Mouse (Mus musculus) testis, postnatal 10 days (tissue): Measurements from ENCODE around the gene Rpl31.

ENCODE experiments used
- DNase-seq: peaks from one replicate; pipeline ENCODE4 v3.0.0; 2021; ENCODE audit warnings: low spot score

Rpl31 gene

GRCm38 (mm10) chr1:39399228-39399627 is 31.6 kb downstream of the Rpl31 start:
- no peak for DNase-seq

GRCm38 (mm10) chr1:39400173-39400572 is 32.5 kb downstream of the Rpl31 start:
- no peak for DNase-seq

- DNase-seq = no peak
Measured at GRCm38 (mm10) chr1:39407108-39407507, 39.5 kb downstream of the Rpl31 start.

- no peak for DNase-seq
Measured at GRCm38 (mm10) chr1:39408123-39408522, 40.5 kb downstream of the Rpl31 start.

DNA sequence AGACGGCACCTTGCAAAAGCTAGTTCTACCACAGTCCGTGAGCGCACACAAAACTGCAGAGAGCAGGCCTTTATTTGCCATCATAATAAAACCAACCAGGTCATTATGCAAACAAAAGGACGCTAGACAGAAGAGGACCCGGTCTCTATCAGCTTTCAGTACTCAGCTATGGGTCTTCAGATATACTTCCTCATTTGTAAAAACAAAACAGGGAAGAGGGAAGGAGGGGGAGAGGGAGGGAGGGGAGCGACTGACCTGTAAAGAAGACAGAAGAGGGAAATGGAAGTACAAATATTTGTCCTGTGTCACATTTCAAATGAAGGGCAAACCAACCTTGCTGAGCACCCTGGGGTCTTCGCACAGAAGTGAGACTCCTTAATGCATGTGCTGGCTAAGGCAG is 41.0 kb downstream of the Rpl31 start:
- DNase-seq = no peak

GRCm38 (mm10) chr1:39410085-39410821 is 42.6 kb downstream of the Rpl31 start:
- DNase-seq = no peak

GRCm38 (mm10) chr1:39417817-39418216 is 50.2 kb downstream of the Rpl31 start:
- peak; percentile 87 for DNase-seq

DNA sequence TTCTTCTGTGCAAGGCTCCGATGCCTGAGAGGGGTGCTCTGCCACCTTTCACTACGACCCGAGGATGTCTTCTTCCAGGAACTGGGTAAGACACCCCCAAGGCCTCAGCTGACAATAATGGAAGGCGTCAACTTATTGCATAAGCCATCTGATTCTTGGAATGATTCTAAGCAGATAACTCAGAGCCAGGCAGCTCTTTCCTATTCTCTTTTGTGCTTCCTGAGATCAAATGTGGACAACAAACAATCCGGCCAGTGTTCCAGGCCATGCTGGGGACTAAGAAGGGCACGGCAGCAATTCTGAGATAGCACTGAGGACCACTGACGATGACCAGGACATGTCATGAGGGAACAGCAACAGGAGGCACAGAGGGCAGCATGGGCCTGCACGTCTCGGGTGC is 51.2 kb downstream of the Rpl31 start:
- DNase-seq = no peak

GRCm38 (mm10) chr1:39420987-39421386 is 53.3 kb downstream of the Rpl31 start:
- DNase-seq = no peak
